Mouse (Mus musculus): ENCODE data around the gene Ube2e3. TPM values are rescaled to one million over a fixed set of nuclear protein-coding genes. Genes with fewer than 3 reads are reported as not detected.

The Ube2e3 gene
- polyA plus RNA-seq, 1 experiment from 2014 or later: 271 TPM

- no peak for ATAC-seq (ENCODE audit: low read depth)
Measured at GRCm38 (mm10) chr2:78895216-78895615, 27.3 kb downstream of the Ube2e3 start.

GRCm38 (mm10) chr2:78905916-78906315 is 38.0 kb downstream of the Ube2e3 start:
- Histone ChIP-seq H3K9me3 (no peaks in the 10 kb centered on the region), H3K27me3 (no peaks in the 10 kb centered on the region), H3K4me2 (no peak overlapping the region), H3K9ac (no peak overlapping the region), H3K4me1 (replicated peaks) (peaks cover 20% of the 10 kb centered on the region; the same call in 1 of the 2 replicates), H3K27ac (replicated peaks) (no peak overlapping the region), H3K4me3 (no peak overlapping the region), H3K36me3 (no peaks in the 10 kb centered on the region)
- 65% methylated on average over 3 of the region's 3 CpGs for WGBS
- no peak for ATAC-seq (ENCODE audit: low read depth)

More at GRCm38 (mm10) chr2:78895216-78895615, 27.3 kb downstream of the Ube2e3 start:
- peaks cover 12% of the 10 kb centered on the region for H3K4me1 ChIP-seq (replicated peaks)
- H3K27me3 ChIP-seq: no peaks in the 10 kb centered on the region
- H3K4me2 ChIP-seq: no peak overlapping the region
- H3K9me3 ChIP-seq: no peaks in the 10 kb centered on the region
- H3K36me3 ChIP-seq: no peaks in the 10 kb centered on the region
- H3K27ac ChIP-seq (replicated peaks): no peak overlapping the region
- WGBS: 78% methylated on average over 2 of the region's 2 CpGs
- H3K9ac ChIP-seq: no peak overlapping the region
- H3K4me3 ChIP-seq: no peak overlapping the region

- no peak overlapping the region for H3K4me3 ChIP-seq
- H3K36me3 ChIP-seq: no peaks in the 10 kb centered on the region
- H3K9ac ChIP-seq: no peak overlapping the region
- H3K27ac ChIP-seq (replicated peaks): no peak overlapping the region
- H3K4me1 ChIP-seq (replicated peaks): no peaks in the 10 kb centered on the region
- no peak for ATAC-seq (ENCODE audit: low read depth)
- H3K4me2 ChIP-seq: no peak overlapping the region
- H3K9me3 ChIP-seq: no peaks in the 10 kb centered on the region
- no peaks in the 10 kb centered on the region for H3K27me3 ChIP-seq
Measured at GRCm38 (mm10) chr2:78911516-78911915, 43.6 kb downstream of the Ube2e3 start.

- Histone ChIP-seq H3K9ac (no peak overlapping the region), H3K36me3 (peaks cover 1% of the 10 kb centered on the region; the same call in 1 of the 2 replicates), H3K4me2 (no peak overlapping the region), H3K4me3 (no peak overlapping the region), H3K9me3 (no peaks in the 10 kb centered on the region), H3K27me3 (no peaks in the 10 kb centered on the region), H3K27ac (replicated peaks) (no peak overlapping the region), H3K4me1 (replicated peaks) (no peaks in the 10 kb centered on the region)
- WGBS: 79% methylated on average over 2 of the region's 2 CpGs
- ATAC-seq (ENCODE audit: low read depth): no peak
Measured at GRCm38 (mm10) chr2:78914861-78915260, 46.9 kb downstream of the Ube2e3 start.

GRCm38 (mm10) chr2:78922980-78923674 is 55.2 kb downstream of the Ube2e3 start:
- Histone ChIP-seq H3K4me3 (no peak overlapping the region), H3K9me3 (no peaks in the 10 kb centered on the region), H3K4me2 (no peak overlapping the region), H3K4me1 (replicated peaks) (peaks cover 14% of the 10 kb centered on the region; the same call in 1 of the 2 replicates), H3K27ac (replicated peaks) (no peak overlapping the region), H3K9ac (no peak overlapping the region), H3K36me3 (peaks cover 4% of the 10 kb centered on the region; the same call in 1 of the 2 replicates), H3K27me3 (no peaks in the 10 kb centered on the region)
- no peak; the same call in 1 of the 2 replicates for ATAC-seq (ENCODE audit: low read depth)
- 88% methylated on average over 6 of the region's 6 CpGs for WGBS

GRCm38 (mm10) chr2:78925807-78926206 is 57.9 kb downstream of the Ube2e3 start:
- no peaks in the 10 kb centered on the region for H3K27me3 ChIP-seq
- H3K9me3 ChIP-seq: no peaks in the 10 kb centered on the region
- H3K4me2 ChIP-seq: no peak overlapping the region
- H3K27ac ChIP-seq (replicated peaks): no peak overlapping the region
- no peak for ATAC-seq (ENCODE audit: low read depth)
- H3K4me1 ChIP-seq (replicated peaks): peaks cover 24% of the 10 kb centered on the region
- no peak overlapping the region for H3K9ac ChIP-seq
- no peak overlapping the region for H3K4me3 ChIP-seq
- H3K36me3 ChIP-seq: no peaks in the 10 kb centered on the region
- WGBS: 75% methylated on average over 1 of the region's 1 CpGs

GRCm38 (mm10) chr2:78927625-78928024 is 59.7 kb downstream of the Ube2e3 start:
- H3K27ac ChIP-seq (replicated peaks): no peak overlapping the region
- no peaks in the 10 kb centered on the region for H3K27me3 ChIP-seq
- H3K4me2 ChIP-seq: no peak overlapping the region
- no peaks in the 10 kb centered on the region for H3K36me3 ChIP-seq
- no peaks in the 10 kb centered on the region for H3K9me3 ChIP-seq
- 82% methylated on average over 3 of the region's 3 CpGs for WGBS
- no peak for ATAC-seq (ENCODE audit: low read depth)
- no peak overlapping the region for H3K4me3 ChIP-seq
- H3K9ac ChIP-seq: no peak overlapping the region
- peaks cover 24% of the 10 kb centered on the region for H3K4me1 ChIP-seq (replicated peaks)

GRCm38 (mm10) chr2:78928080-78928479 is 60.2 kb downstream of the Ube2e3 start:
- no peak for ATAC-seq (ENCODE audit: low read depth)
- Histone ChIP-seq H3K4me2 (no peak overlapping the region), H3K9me3 (no peaks in the 10 kb centered on the region), H3K27me3 (no peaks in the 10 kb centered on the region), H3K4me1 (replicated peaks) (peaks cover 24% of the 10 kb centered on the region), H3K27ac (replicated peaks) (no peak overlapping the region), H3K9ac (no peak overlapping the region), H3K36me3 (no peaks in the 10 kb centered on the region), H3K4me3 (no peak overlapping the region)
- 51% methylated on average over 5 of the region's 5 CpGs for WGBS

GRCm38 (mm10) chr2:78931358-78931757 is 63.4 kb downstream of the Ube2e3 start:
- no peak overlapping the region for H3K4me2 ChIP-seq
- H3K4me1 ChIP-seq (replicated peaks): peaks cover 24% of the 10 kb centered on the region
- H3K4me3 ChIP-seq: no peak overlapping the region
- ATAC-seq (ENCODE audit: low read depth): no peak
- no peaks in the 10 kb centered on the region for H3K27me3 ChIP-seq
- no peaks in the 10 kb centered on the region for H3K9me3 ChIP-seq
- 46% methylated on average over 2 of the region's 2 CpGs for WGBS
- H3K27ac ChIP-seq (replicated peaks): no peak overlapping the region
- no peak overlapping the region for H3K9ac ChIP-seq
- no peaks in the 10 kb centered on the region for H3K36me3 ChIP-seq

GRCm38 (mm10) chr2:78959451-78959850 is 91.5 kb downstream of the Ube2e3 start:
- H3K27ac ChIP-seq (replicated peaks): no peak overlapping the region
- WGBS: 20% methylated on average over 3 of the region's 3 CpGs
- no peaks in the 10 kb centered on the region for H3K9me3 ChIP-seq
- H3K4me1 ChIP-seq (replicated peaks): peaks cover 27% of the 10 kb centered on the region
- H3K9ac ChIP-seq: no peak overlapping the region
- H3K27me3 ChIP-seq: no peaks in the 10 kb centered on the region
- peak overlapping the region; percentile 29 for H3K4me2 ChIP-seq
- no peaks in the 10 kb centered on the region for H3K36me3 ChIP-seq
- peak; percentile 67 for ATAC-seq (ENCODE audit: low read depth)
- no peak overlapping the region for H3K4me3 ChIP-seq

GRCm38 (mm10) chr2:78960288-78960687 is 92.4 kb downstream of the Ube2e3 start:
- 76% methylated on average over 5 of the region's 5 CpGs for WGBS

GRCm38 (mm10) chr2:78961023-78961422 is 93.1 kb downstream of the Ube2e3 start:
- 0 out of 2 replicates have a peak, but pooled peaks have one; percentile 19 for ATAC-seq (ENCODE audit: low read depth)
- 38% methylated on average over 7 of the region's 7 CpGs for WGBS
- no peak overlapping the region for H3K4me2 ChIP-seq

More at GRCm38 (mm10) chr2:78960288-78960687, 92.4 kb downstream of the Ube2e3 start:
- peaks cover 27% of the 10 kb centered on the region for H3K4me1 ChIP-seq (replicated peaks)
- H3K4me2 ChIP-seq: no peak overlapping the region
- H3K9ac ChIP-seq: no peak overlapping the region
- H3K27ac ChIP-seq (replicated peaks): no peak overlapping the region
- H3K4me3 ChIP-seq: no peak overlapping the region
- ATAC-seq (ENCODE audit: low read depth): no peak
- no peaks in the 10 kb centered on the region for H3K9me3 ChIP-seq
- H3K27me3 ChIP-seq: no peaks in the 10 kb centered on the region
- H3K36me3 ChIP-seq: no peaks in the 10 kb centered on the region

GRCm38 (mm10) chr2:78961580-78961979 is 93.7 kb downstream of the Ube2e3 start:
- Histone ChIP-seq H3K4me2 (no peak overlapping the region), H3K4me1 (replicated peaks) (peaks cover 27% of the 10 kb centered on the region), H3K27ac (replicated peaks) (no peak overlapping the region), H3K9me3 (no peaks in the 10 kb centered on the region), H3K4me3 (no peak overlapping the region), H3K9ac (no peak overlapping the region), H3K36me3 (no peaks in the 10 kb centered on the region), H3K27me3 (no peaks in the 10 kb centered on the region)
- 23% methylated on average over 7 of the region's 7 CpGs for WGBS
- ATAC-seq (ENCODE audit: low read depth): no peak

More at GRCm38 (mm10) chr2:78961023-78961422, 93.1 kb downstream of the Ube2e3 start:
- no peaks in the 10 kb centered on the region for H3K9me3 ChIP-seq
- peaks cover 27% of the 10 kb centered on the region for H3K4me1 ChIP-seq (replicated peaks)
- H3K4me3 ChIP-seq: no peak overlapping the region
- no peaks in the 10 kb centered on the region for H3K36me3 ChIP-seq
- H3K27me3 ChIP-seq: no peaks in the 10 kb centered on the region
- H3K9ac ChIP-seq: no peak overlapping the region
- H3K27ac ChIP-seq (replicated peaks): no peak overlapping the region

Data from neural tube, embryonic 13.5 days (tissue).